Mouse (Mus musculus) liver, adult 2 months (tissue): ENCODE measurements around the gene Bcl10.

Experiments used
- CTCF ChIP-seq: fragments of 200-500 bp; IDR thresholded peaks from 2 replicates; pipeline ENCODE4 v1.5.1; 2011; ENCODE audit warnings: low read depth, low read length, control low read depth
- POLR2A ChIP-seq: fragments of 200-500 bp; IDR thresholded peaks from 2 replicates; pipeline ENCODE4 v1.6.1; 2011; ENCODE audit warnings: low read length, control low read depth; ENCODE audit not compliant: insufficient read depth; ENCODE audit errors: extremely low read depth

DNA sequence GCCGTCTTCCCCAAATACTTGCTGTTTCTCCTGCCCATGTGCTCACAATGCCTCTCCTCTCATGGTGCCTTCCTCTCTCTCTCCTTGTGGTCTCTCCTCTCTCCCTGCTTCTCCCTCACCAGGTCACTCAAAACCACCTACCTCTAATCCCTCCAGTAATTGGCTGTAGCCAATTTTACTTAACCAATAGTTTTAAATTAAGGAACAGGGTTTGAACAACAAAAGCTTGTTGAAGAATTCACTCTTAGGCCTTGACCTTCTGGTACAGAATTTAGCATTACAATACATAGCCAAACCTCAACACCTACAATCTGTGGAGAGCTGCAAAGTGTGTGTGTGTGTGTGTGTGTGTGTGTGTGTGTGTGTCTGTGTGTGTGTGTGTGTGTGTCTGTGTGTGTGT is 49.3 kb upstream of the Bcl10 start:
- TF ChIP-seq POLR2A (no peak), CTCF (no peak)
